Mouse (Mus musculus): Measurements from ENCODE around the gene Bach1.

The Bach1 gene

DNA sequence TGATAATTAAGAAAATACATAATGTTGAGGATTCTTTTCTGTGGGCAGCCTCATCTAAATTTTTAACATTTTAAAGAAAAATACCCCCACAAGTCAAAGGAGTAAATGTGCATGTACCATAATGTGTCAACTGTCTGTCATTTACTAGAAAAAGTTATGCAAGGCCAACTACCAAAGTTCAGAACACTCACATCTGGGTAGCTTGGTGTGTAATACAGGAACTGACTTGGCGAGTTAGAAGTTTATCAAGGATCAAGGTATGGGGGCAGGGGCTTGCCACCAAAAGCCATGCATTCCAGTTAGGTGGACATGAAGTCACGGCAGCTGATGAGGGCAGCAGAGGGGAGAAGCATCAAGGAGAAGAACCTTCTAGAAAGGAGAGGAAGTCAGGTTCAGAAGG, 13.2 kb downstream of the Bach1 start:
- no peak for DNase-seq (ENCODE audit: low read depth in 1 of 2, low spot score in 2 of 2)

DNA sequence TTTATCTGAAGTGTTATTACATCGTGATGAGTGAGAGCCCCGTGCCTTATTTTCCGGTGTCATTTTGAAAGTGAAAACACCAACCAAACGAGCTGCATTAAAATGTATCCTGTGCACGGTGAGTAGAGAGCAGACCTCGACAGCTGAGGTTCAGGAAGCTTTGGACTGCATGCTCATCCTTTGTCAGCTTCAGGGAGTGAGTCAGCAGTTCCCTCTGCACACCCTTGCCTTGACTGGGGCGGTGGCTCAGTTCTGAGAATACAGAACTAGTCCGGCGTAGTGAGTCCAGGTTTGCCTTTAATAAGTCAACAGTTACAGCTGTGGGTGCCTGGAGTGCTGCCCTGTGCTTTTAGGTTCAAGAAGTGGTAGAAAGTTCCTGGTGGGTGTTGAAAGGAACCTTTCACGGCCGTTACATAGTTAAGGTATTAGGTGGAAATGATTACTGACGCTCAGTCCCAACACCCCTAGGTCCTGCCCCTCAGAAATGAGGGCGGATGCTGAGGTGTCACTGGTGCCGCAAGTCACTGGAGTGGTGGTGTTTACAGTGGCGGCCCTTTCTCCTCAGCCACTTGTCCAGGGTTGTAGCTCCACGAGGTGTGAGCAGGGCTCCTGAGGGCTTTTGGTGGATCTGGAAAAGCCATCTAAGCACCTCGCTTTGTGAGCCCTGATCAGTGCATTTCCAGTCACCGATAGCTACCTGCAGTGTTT, 14.4 kb downstream of the Bach1 start:
- peak; percentile 31 to 48 for DNase-seq (ENCODE audit: low read depth in 1 of 2, low spot score in 2 of 2)

DNA sequence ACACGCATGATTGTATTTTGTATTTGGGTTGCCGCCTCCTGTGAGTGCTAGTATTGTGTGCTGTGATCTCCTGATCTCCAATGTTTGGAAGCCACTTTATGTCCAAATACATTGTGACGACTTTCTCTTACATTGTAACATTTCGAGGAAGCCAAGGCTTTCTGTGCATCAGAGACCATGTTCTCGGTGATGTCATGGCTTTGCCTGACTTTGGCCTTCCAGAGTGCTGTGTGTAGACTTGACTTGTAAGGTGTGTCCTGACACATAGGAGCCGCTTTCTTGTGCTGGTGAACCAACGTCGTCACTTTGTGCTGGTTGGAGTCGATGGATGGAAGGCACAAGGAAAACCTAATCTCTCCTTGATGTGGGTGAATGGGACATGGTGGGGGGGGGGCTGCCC, 15.8 kb downstream of the Bach1 start:
- no peak for DNase-seq (ENCODE audit: low read depth in 1 of 2, low spot score in 2 of 2)

DNA sequence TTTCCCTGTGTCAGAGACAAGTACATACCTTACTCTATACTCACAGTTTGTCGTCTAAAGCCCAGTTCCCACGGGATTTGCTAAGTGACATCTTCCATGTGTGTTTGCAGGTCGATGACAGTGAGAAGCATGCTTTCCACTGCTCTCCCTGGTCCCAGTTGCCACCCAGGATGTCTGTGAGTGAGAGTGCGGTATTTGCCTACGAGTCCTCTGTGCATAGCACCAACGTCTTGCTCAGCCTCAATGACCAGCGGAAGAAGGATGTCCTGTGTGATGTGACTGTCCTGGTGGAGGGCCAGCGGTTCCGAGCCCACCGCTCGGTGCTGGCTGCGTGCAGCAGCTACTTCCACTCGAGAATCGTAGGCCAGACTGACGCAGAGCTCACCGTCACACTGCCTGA, 16.5 kb downstream of the Bach1 start:
- DNase-seq (ENCODE audit: low read depth in 1 of 2, low spot score in 2 of 2), result no peak

DNA sequence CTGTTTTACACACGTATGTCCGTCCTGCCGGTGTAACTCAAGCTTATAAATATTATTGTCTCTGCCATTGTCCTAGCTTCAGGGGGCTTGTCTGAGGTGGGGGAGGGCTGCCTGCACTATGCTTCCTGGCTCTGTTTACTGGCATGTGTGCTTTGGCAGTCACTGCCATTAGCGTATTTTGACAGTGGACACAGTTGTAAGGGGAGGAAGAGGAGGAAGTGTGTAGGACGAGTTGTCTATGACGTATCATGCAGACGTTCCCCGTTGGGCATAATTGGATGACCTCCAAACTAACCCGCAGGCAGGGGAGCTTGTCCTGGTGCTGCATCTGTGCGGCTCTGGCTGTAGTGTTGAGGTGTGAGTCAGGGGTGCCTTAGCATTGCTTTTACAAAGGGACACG, 17.5 kb downstream of the Bach1 start:
- no peak for DNase-seq (ENCODE audit: low read depth in 1 of 2, low spot score in 2 of 2)

DNA sequence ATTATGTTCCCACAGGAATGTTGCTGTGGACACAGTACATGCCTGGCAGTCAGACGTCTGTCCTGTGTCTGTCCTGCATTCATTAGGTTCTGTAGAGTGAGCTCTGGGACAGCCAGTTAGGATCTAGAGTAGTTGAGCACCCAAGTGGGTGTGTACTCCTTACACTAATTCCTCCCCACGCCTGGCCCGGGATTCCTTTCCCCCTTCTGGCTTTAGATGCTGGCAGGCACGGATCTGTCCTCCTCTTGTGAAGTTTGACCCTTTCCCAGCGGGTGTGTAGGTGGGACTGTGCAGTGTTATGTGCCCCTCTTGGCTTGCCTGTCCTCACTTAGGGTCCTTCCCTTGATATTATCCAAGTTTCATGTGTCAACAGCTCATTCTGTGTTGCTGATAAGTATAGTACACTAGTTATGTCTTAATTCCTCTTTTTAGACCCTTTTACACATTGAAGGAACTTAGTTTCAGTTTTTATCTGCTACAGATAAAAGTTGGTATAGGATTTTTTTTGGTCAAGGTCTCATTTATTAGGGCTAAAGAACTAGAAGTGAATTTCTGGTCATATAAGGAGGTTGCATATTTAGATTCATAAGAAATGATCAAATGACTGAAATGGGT, 18.4 kb downstream of the Bach1 start:
- no peak for DNase-seq (ENCODE audit: low read depth in 1 of 2, low spot score in 2 of 2)

DNA sequence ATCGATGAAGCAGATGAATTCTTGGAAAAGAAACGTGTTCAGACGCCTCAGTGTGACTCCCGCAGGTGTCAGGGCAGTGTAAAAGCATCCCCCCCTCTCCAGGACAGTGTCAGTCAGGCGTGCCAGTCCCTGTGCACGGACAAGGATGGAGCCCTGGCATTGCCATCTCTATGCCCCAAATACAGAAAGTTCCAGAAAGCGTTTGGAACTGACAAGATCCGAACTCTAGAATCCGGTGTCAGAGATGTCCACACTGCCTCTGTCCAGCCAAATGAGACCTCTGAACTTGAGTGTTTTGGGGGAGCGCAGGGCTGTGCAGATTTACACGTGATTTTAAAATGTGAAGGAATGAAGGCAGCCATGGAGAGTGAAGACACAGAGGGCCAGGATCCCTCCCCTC, 20.3 kb downstream of the Bach1 start:
- DNase-seq (ENCODE audit: low read depth in 1 of 2, low spot score in 2 of 2), result no peak

DNA sequence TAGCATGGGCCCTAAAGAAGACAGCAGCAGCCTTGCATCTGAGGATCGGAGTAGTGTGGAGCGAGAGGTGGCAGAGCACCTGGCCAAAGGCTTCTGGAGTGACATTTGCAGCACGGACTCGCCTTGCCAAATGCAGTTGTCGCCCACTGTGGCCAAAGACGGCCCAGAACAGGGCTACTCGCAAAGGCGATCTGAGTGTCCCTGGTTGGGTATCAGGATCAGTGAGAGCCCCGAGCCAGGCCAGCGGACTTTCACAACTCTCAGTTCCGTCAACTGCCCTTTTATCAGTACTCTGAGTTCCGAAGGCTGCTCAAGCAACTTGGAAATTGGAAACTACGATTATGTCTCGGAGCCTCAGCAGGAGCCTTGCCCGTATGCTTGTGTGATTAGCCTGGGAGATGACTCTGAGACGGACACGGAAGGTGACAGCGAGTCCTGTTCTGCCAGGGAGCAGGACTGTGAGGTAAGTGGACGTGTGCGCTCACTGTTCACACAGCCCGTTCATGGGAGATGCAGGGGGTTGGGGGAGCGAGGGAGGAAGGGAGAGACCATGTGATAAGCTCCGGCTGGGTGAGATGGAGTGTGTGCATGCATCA, 21.0 kb downstream of the Bach1 start:
- no peak for DNase-seq (ENCODE audit: low read depth in 1 of 2, low spot score in 2 of 2)

DNA sequence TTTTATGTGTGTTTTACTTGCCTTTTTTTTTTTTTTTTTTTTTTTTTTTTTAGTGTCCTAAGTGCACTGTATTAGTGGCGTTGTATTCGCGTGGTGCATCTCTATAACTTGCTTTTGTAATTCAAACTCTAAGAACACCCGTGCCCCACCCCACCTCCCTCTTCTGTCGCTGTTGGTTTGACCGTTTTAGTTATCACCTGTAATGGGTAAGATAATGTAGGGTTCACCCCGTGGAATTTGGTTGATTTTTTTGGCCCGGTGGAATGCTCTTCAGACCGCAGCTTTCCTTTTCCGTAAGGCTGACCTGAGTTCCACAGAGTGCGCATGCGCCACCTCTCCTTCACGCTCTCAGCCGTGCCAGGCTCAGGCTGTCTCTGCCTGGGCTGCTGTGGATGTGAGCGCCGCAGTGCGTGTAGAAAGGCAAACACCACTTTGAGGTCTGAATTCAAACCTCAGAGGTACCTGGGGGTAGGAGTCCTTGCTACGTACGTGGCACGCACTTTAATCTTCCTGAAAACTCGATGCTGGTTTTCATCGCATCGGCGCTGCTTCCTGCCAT, 22.2 kb downstream of the Bach1 start:
- no peak for DNase-seq (ENCODE audit: low read depth in 1 of 2, low spot score in 2 of 2)

DNA sequence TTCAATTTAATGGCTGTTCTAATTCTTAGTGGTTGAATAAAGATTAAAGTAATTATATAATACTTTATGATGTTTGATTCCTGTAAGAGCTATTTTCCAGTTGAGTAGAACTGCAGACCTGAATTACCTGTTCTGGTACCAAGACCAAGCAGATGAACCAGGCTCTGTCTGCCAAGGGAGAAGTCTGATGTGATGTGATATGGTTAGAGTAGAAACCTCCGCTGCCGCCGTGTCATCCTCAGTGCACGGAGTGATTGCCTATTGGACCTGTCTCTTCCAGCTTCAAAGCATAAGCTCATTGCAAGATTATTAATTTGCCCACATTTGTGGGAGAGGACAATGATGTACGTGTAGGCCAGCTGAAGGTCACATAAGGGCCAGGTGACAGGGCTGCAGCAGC, 24.1 kb downstream of the Bach1 start:
- no peak for DNase-seq (ENCODE audit: low read depth in 1 of 2, low spot score in 2 of 2)

DNA sequence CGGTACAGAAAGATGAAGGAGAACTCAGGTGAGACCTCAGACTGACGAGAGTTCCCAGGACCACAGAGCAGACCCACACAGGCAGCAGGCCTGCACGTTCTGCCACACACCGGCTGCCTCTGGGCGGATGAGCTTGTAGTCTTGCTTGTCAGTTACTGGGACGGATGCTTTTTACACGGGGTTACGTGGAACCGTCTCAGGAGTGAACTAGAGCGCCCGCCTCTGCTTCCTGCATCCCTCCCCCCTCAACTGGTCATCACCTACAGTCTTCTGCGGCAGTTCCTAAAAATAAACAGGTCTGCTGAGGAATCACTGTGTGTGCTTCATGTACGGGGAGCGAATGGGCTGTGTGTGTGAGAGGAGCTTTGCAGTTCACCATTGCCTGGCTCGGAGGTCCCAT, 24.7 kb downstream of the Bach1 start:
- DNase-seq (ENCODE audit: low read depth in 1 of 2, low spot score in 2 of 2), result no peak

DNA sequence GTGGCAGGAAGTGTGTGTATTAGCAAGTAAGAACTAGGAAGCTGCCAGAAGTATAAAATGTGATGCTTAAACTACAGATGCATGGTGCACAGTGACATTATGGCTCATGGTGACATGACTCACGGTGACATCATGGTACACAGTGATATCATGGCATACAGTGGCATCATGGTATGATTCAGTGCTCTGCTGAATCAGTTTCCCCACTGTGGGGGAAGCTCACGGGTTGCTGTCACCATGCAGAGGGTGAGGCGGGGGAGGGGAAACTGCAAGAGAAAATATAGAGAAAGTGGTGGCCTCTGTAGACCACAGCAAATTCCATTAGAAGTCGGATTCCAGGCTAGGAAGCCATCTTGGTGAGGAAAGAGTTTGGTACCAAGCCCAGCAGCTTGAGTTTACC, 26.1 kb downstream of the Bach1 start:
- no peak for DNase-seq (ENCODE audit: low read depth in 1 of 2, low spot score in 2 of 2)

DNA sequence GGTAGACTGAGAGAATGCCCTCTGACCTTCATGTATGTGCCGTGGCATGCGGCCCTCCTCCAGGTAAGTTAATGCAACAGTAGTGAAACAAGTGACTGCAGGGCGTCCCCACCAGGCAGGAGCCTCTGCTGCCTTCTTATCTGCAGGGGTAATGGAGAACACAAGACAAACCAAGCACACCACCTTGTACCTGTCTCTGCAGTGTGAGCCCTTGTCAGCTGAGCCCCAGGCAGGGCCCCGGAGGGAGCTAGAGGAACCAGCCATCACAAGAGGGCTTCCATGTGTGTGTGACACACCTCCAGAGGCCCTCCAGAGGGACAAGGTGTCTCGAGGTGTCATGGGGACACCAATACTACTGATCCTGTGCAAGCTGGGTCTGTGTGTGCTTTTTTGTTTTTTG, 26.5 kb downstream of the Bach1 start:
- DNase-seq (ENCODE audit: low read depth in 1 of 2, low spot score in 2 of 2), result no peak

DNA sequence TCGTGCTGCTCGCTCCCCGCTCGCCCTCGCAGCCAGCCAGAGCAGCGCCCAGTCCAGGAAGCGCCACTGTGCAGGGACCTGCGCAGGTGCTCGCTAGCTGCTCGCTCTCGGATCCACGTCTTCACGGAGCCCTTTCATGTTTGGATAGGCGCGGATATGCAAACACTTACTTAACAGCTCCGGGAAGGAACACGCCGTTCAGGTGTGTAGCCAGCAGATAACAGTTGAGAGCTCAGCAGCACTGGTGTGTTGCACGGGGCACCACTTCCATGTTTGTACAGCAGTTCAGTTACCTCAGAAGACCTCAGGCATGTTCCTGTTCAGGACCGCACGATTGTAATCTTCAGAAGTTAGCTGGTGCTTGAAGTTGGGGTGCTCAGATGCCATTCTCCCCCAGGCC, 27.2 kb downstream of the Bach1 start:
- no peak for DNase-seq (ENCODE audit: low read depth in 1 of 2, low spot score in 2 of 2)

DNA sequence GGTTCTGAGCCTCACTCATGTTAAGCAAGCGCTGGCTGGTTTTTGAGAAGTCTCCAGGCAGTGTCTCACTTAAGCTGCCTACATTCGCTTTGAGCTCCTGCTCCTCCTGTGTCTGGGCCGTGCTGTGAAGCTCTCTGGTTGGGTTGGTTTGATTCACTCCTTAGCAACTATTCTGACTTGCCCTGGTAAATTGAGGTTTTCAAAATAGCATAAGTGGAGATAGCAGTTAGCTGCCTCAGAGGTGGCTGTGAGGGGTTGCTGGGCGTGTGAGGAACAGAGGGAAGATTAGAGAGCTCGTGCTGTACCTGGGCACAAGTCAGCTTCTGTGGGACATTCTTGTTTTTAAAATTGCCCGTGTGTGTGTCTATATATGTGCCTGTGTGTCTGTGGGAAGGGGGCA, 27.6 kb downstream of the Bach1 start:
- no peak for DNase-seq (ENCODE audit: low read depth in 1 of 2, low spot score in 2 of 2)

DNA sequence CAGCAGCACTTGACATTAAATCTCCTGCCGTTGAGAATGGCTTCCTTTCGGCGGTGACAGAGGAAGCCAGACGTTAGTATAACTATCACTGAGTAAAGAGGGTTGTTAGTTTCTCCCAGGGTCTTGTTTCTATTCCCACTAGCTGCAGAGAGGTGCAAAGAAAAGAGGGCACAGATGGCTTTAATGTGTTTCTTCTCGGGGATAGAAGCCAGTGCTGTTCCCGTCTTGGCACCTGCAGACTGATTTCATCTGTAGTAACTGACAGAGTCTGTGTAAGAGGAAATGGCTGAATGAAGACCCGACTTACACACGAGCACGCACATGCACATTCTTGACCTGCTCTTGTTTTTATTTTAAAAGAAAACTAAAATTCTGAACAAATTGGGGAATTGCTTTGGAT, 28.5 kb downstream of the Bach1 start:
- no peak for DNase-seq (ENCODE audit: low read depth in 1 of 2, low spot score in 2 of 2)

DNA sequence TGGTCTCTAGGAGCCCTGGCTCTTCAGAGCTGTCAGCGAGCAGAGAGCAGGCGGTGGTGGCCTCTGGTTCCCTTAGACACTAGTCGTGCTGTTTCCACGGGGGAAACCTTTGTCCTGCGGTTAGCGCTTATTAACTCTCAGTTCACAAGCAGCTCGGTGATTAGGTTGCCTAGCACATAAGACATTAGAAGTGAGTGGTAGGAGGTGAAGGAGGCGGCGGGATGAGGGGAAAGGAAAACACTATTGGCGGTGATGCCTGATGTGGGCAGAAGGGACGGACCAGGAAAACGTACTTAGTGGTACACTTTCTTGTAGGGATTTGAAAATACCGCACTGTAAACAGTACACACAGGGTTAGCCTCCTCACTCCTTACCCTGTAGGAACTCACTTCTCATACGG, 29.2 kb downstream of the Bach1 start:
- DNase-seq (ENCODE audit: low read depth in 1 of 2, low spot score in 2 of 2), result no peak

DNA sequence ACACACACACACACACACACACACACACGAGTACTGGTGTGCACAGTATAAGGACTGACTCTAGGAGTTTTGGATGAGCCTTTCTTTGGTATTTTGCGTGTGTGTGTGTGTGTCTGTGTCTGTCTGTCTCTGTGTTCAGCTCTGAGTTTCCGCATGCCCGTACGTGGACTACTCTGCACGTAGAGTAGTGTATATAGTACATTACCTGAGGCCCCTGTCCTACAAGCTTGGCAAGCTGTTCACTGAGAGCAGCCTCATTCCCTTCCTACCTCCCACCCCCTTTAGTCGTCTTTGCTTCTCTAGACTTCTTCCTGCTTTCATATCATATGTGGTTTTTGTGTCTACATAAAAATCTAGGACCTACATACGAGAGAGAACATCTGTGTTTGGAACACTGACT, 30.0 kb downstream of the Bach1 start:
- DNase-seq (ENCODE audit: low read depth in 1 of 2, low spot score in 2 of 2), result no peak

DNA sequence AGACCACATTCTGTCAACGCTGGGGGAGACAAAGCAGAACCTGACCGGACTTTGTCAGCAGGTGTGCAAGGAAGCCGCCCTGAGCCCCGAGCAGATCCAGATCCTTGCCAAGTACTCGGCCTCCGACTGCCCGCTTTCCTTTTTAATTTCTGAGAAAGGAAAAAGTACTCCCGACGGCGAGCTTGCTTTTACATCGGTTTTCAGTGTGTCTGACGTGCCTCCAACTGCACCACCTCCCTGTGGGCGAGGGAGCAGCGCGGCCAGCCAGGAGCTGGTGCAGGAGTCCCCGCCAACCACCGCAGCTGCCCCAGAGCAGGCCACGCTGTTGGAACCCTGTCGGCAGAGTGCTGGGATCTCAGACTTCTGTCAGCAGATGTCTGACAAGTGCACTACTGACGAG, 30.7 kb downstream of the Bach1 start:
- no peak for DNase-seq (ENCODE audit: low read depth in 1 of 2, low spot score in 2 of 2)

DNA sequence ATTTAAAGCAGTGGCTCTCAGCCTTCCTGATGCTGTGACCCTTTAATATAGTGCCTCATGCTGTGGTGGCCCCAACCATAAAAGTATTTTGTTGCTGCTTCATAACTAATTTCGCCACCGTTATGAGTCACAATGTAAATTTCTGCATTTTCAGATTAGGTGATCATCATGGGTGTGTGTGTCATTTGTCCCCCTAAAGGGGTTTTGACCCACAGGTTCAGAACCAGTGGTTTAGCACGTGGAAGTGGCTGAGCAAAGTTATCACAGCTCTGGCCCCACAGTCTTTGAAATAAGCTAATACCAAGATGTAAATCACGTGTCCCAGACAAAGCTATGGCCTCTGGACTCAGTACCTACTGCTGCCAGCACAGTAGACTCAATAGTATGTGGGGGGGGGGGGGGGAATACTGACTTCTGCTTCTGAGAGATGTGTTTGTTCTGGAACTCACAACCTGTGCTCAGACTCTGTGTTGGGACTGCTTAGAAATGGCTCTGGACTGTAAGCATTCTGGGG, 36.2 kb downstream of the Bach1 start:
- DNase-seq (ENCODE audit: low read depth in 1 of 2, low spot score in 2 of 2), result no peak

DNA sequence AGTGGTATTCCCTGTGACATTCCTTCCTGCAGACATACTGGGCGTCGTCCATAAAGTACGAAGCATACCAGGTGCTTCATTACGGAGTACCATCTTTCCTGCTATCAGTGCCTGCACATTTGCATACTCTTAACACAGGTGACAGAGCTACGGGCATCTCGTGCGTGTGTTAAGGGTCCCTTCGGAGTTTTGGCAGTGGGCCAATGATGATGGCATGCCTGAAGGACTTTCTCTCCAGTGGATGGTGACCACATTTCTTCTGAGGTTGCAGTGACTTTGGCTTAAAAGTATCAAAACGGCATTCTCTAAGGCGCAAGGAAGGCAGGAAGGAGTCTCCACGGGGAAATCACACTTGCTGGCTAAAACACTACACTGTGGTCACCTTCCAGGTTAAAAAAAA, 37.4 kb downstream of the Bach1 start:
- no peak for DNase-seq (ENCODE audit: low read depth in 1 of 2, low spot score in 2 of 2)

DNA sequence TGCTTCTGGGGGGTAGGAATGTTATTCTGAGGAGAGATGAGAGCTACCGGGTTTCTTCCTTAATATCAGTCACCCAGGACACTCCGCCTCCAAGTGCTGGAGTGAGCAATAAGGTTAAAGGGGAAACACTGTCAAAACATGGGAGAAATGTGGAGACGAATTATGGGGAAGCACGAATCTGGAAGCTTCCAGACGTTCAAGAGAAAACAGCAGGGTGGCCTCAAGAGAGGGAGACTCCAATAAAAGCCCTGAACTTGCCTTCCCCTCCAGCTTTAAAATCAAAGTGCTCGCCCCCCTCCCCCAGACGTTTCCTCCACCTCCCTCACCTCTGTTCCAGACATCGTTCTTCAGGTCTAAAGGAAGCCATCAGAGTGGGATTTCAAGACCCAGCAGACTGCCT, 38.6 kb downstream of the Bach1 start:
- no peak for DNase-seq (ENCODE audit: low read depth in 1 of 2, low spot score in 2 of 2)

All from monocyte, adult 2 months (primary cell).